Mouse (Mus musculus) intestine, embryonic 14.5 days (tissue): ENCODE results near the gene Tbl1xr1. TPM values are rescaled to one million over a fixed set of nuclear protein-coding genes. Genes with fewer than 3 reads are reported as not detected.

ENCODE experiments used
- ATAC-seq: fragments of 200-750 bp; cut with Nextera tagmentation; replicated peaks from 2 replicates; pipeline ENCODE4 v1.8.0; 2017; ENCODE audit warnings: low read depth, moderate number of reproducible peaks, moderate TSS enrichment, moderate library complexity; ENCODE audit not compliant: low FRiP score, low TSS enrichment
- DNase-seq: peaks from one replicate; pipeline ENCODE4 v3.0.0-alpha.2; 2018; ENCODE audit warnings: low spot score
- H3K27ac ChIP-seq: fragments of 300-500 bp; sonication (generic); 2 replicates; pipeline ENCODE4 v1.5.1; 2014; ENCODE audit warnings: low read depth, mild to moderate bottlenecking, control low read depth
- H3K27me3 ChIP-seq: fragments of 300-500 bp; sonication (generic); replicated peaks from 2 replicates; pipeline ENCODE4 v1.6.1; 2014; ENCODE audit warnings: low read length, control low read depth; ENCODE audit not compliant: control insufficient read depth, insufficient read depth
- H3K36me3 ChIP-seq: fragments of 300-500 bp; sonication (generic); 2 replicates; pipeline ENCODE4 v1.6.1; 2014; ENCODE audit warnings: low read length, control low read depth; ENCODE audit not compliant: control insufficient read depth, insufficient read depth
- H3K4me1 ChIP-seq: fragments of 300-500 bp; sonication (generic); replicated peaks from 2 replicates; pipeline ENCODE4 v1.6.1; 2014; ENCODE audit warnings: low read length, control low read depth, mixed read lengths; ENCODE audit not compliant: control insufficient read depth, insufficient read depth
- H3K4me2 ChIP-seq: fragments of 300-500 bp; sonication (generic); 2 replicates; pipeline ENCODE4 v1.6.1; 2014; ENCODE audit warnings: low read length
- H3K4me3 ChIP-seq: fragments of 300-500 bp; sonication (generic); 2 replicates; pipeline ENCODE4 v1.5.1; 2014; ENCODE audit warnings: low read depth, low read length, control low read depth, mixed read lengths
- H3K9ac ChIP-seq: fragments of 300-500 bp; sonication (generic); 2 replicates; pipeline ENCODE4 v1.6.1; 2014; ENCODE audit warnings: mild to moderate bottlenecking, low read length
- H3K9me3 ChIP-seq: fragments of 300-500 bp; sonication (generic); 2 replicates; pipeline ENCODE4 v1.6.1; 2016; ENCODE audit warnings: low read length, control low read depth; ENCODE audit not compliant: control insufficient read depth
- WGBS: fragments of 180-500 bp; shearing (Covaris S2); extraction: QIAGEN DNeasy Blood & Tissue Kit; methylation state at CpG from one replicate; pipeline ENCODE4 v1.1.7; 2014; 5-methylcytosine and 5-hydroxymethylcytosine counted together
- polyA plus RNA-seq: library from polyadenylated mRNA; unstranded; fragments of >200 nt; fragmentation: Nextera tagmentation; extraction: Ambion mirVana; gene quantifications from 2 replicates; pipeline ENCODE4 v1.2.1, GENCODE M21; 2014

Tbl1xr1 gene
- polyA plus RNA-seq, 1 experiment from 2014 or later = 23.9 TPM

- no peak overlapping the region for H3K9ac ChIP-seq
- H3K9me3 ChIP-seq = peaks cover 3% of the 10 kb centered on the region; the same call in 1 of the 2 replicates
- H3K27ac ChIP-seq = no peak overlapping the region
- DNase-seq = no peak
- H3K27me3 ChIP-seq = no peaks in the 10 kb centered on the region
- H3K36me3 ChIP-seq = no peaks in the 10 kb centered on the region
- no peak overlapping the region for H3K4me3 ChIP-seq
- no peak for ATAC-seq
- whole genome bisulfite sequencing = 90% methylated on average over 3 of the region's 3 CpGs
- no peak overlapping the region for H3K4me2 ChIP-seq
- no peaks in the 10 kb centered on the region for H3K4me1 ChIP-seq
These were observed 86.5 kb downstream of the Tbl1xr1 start for GRCm38 (mm10) chr3:22162948-22163347.

- 88% methylated on average over 2 of the region's 2 CpGs for WGBS
- H3K9me3 ChIP-seq = no peaks in the 10 kb centered on the region
These were observed 91.4 kb downstream of the Tbl1xr1 start for GRCm38 (mm10) chr3:22167856-22168255.

GRCm38 (mm10) chr3:22168432-22168831, 92.0 kb downstream of the Tbl1xr1 start:
- Histone ChIP-seq H3K4me2 (no peak overlapping the region), H3K9me3 (no peaks in the 10 kb centered on the region), H3K9ac (no peak overlapping the region), H3K4me1 (no peaks in the 10 kb centered on the region; the same call in 1 of the 2 replicates), H3K27ac (no peak overlapping the region), H3K36me3 (no peaks in the 10 kb centered on the region), H3K4me3 (no peak overlapping the region), H3K27me3 (no peaks in the 10 kb centered on the region)
- ATAC-seq (no peak), DNase-seq (no peak)
- WGBS = 92% methylated on average over 4 of the region's 4 CpGs

More at GRCm38 (mm10) chr3:22167856-22168255, 91.4 kb downstream of the Tbl1xr1 start:
- no peaks in the 10 kb centered on the region; the same call in 1 of the 2 replicates for H3K4me1 ChIP-seq
- H3K27me3 ChIP-seq = no peaks in the 10 kb centered on the region
- no peaks in the 10 kb centered on the region for H3K36me3 ChIP-seq
- H3K4me3 ChIP-seq = no peak overlapping the region
- H3K27ac ChIP-seq = no peak overlapping the region
- H3K9ac ChIP-seq = no peak overlapping the region
- DNase-seq (no peak), ATAC-seq (no peak)
- H3K4me2 ChIP-seq = no peak overlapping the region

GRCm38 (mm10) chr3:22171526-22171925, 95.1 kb downstream of the Tbl1xr1 start:
- H3K27ac ChIP-seq = no peak overlapping the region
- WGBS = 90% methylated on average over 8 of the region's 8 CpGs
- no peak for ATAC-seq
- H3K9me3 ChIP-seq = no peaks in the 10 kb centered on the region
- no peaks in the 10 kb centered on the region for H3K36me3 ChIP-seq
- H3K9ac ChIP-seq = no peak overlapping the region
- H3K4me2 ChIP-seq = no peak overlapping the region
- no peak for DNase-seq
- H3K4me1 ChIP-seq = no peaks in the 10 kb centered on the region; the same call in none of the 2 replicates
- H3K4me3 ChIP-seq = no peak overlapping the region
- no peaks in the 10 kb centered on the region for H3K27me3 ChIP-seq

- H3K27ac ChIP-seq = no peak overlapping the region
- no peaks in the 10 kb centered on the region for H3K27me3 ChIP-seq
- no peaks in the 10 kb centered on the region; the same call in none of the 2 replicates for H3K4me1 ChIP-seq
- no peaks in the 10 kb centered on the region for H3K36me3 ChIP-seq
- no peak overlapping the region for H3K4me3 ChIP-seq
- no peak for DNase-seq
- H3K4me2 ChIP-seq = no peak overlapping the region
- WGBS = 73% methylated on average over 2 of the region's 2 CpGs
- H3K9ac ChIP-seq = no peak overlapping the region
- no peak for ATAC-seq
- no peaks in the 10 kb centered on the region for H3K9me3 ChIP-seq
These were observed 96.0 kb downstream of the Tbl1xr1 start for GRCm38 (mm10) chr3:22172410-22172809.

GRCm38 (mm10) chr3:22173171-22173570, 96.7 kb downstream of the Tbl1xr1 start:
- Histone ChIP-seq H3K4me3 (no peak overlapping the region), H3K36me3 (no peaks in the 10 kb centered on the region), H3K27ac (no peak overlapping the region), H3K4me2 (no peak overlapping the region), H3K9me3 (no peaks in the 10 kb centered on the region), H3K4me1 (no peaks in the 10 kb centered on the region; the same call in none of the 2 replicates), H3K27me3 (no peaks in the 10 kb centered on the region), H3K9ac (no peak overlapping the region)
- WGBS = 93% methylated on average over 5 of the region's 5 CpGs
- no peak for DNase-seq
- ATAC-seq = no peak

GRCm38 (mm10) chr3:22174232-22174631, 97.8 kb downstream of the Tbl1xr1 start:
- ATAC-seq = no peak
- H3K9ac ChIP-seq = no peak overlapping the region
- WGBS = 57% methylated on average over 4 of the region's 4 CpGs

GRCm38 (mm10) chr3:22180076-22180475, 103.6 kb downstream of the Tbl1xr1 start:
- Histone ChIP-seq H3K4me3 (no peak overlapping the region), H3K27me3 (no peaks in the 10 kb centered on the region), H3K4me2 (no peak overlapping the region), H3K36me3 (no peaks in the 10 kb centered on the region), H3K9me3 (no peaks in the 10 kb centered on the region), H3K4me1 (no peaks in the 10 kb centered on the region), H3K27ac (no peak overlapping the region), H3K9ac (no peak overlapping the region)
- WGBS = 47% methylated on average over 3 of the region's 4 CpGs
- no peak for DNase-seq
- no peak for ATAC-seq

More at GRCm38 (mm10) chr3:22174232-22174631, 97.8 kb downstream of the Tbl1xr1 start:
- Histone ChIP-seq H3K4me3 (no peak overlapping the region), H3K36me3 (no peaks in the 10 kb centered on the region), H3K4me2 (no peak overlapping the region), H3K9me3 (no peaks in the 10 kb centered on the region), H3K27ac (no peak overlapping the region), H3K27me3 (no peaks in the 10 kb centered on the region), H3K4me1 (no peaks in the 10 kb centered on the region; the same call in none of the 2 replicates)
- DNase-seq = no peak

GRCm38 (mm10) chr3:22181026-22181425, 104.6 kb downstream of the Tbl1xr1 start:
- Histone ChIP-seq H3K4me2 (no peak overlapping the region), H3K27me3 (no peaks in the 10 kb centered on the region), H3K27ac (no peak overlapping the region), H3K9ac (no peak overlapping the region), H3K4me3 (no peak overlapping the region), H3K4me1 (no peaks in the 10 kb centered on the region), H3K9me3 (no peaks in the 10 kb centered on the region), H3K36me3 (no peaks in the 10 kb centered on the region)
- DNase-seq = no peak
- no peak for ATAC-seq
- WGBS = 94% methylated on average over 2 of the region's 2 CpGs
